Mouse (Mus musculus) midbrain, embryonic 15.5 days (tissue): Measurements from ENCODE around the gene Nae1. TPM values are rescaled to one million over a fixed set of nuclear protein-coding genes. Genes with fewer than 3 reads are reported as not detected.
"Not testable (repeated sequence)": the region's sequence is repeated elsewhere in the genome, so short reads cannot be mapped to it uniquely, and the experiment has no call there.

Experiments used
- ATAC-seq: fragments of 200-750 bp; cut with Nextera tagmentation; replicated peaks from 2 replicates; pipeline ENCODE4 v1.8.0; 2017; ENCODE audit warnings: moderate TSS enrichment
- H3K27ac ChIP-seq: fragments of 300-500 bp; sonication (generic); 2 replicates; pipeline ENCODE4 v1.5.1; 2015; ENCODE audit warnings: mild to moderate bottlenecking, inconsistent platforms
- H3K27me3 ChIP-seq: fragments of 300-500 bp; sonication (generic); replicated peaks from 2 replicates; pipeline ENCODE4 v1.6.1; 2015; ENCODE audit warnings: inconsistent platforms
- H3K36me3 ChIP-seq: fragments of 300-500 bp; sonication (generic); replicated peaks from 2 replicates; pipeline ENCODE4 v1.6.1; 2015; ENCODE audit warnings: inconsistent platforms
- H3K4me1 ChIP-seq: fragments of 300-500 bp; sonication (generic); 2 replicates; pipeline ENCODE4 v1.6.1; 2015; ENCODE audit warnings: inconsistent platforms
- H3K4me2 ChIP-seq: fragments of 300-500 bp; sonication (generic); 2 replicates; pipeline ENCODE4 v1.6.1; 2015; ENCODE audit warnings: inconsistent platforms, mild to moderate bottlenecking, moderate library complexity
- H3K4me3 ChIP-seq: fragments of 300-500 bp; sonication (generic); 2 replicates; pipeline ENCODE4 v1.5.1; 2015; ENCODE audit warnings: mild to moderate bottlenecking, inconsistent platforms
- H3K9ac ChIP-seq: fragments of 300-500 bp; sonication (generic); 2 replicates; pipeline ENCODE4 v1.6.1; 2015; ENCODE audit warnings: mild to moderate bottlenecking, inconsistent platforms
- H3K9me3 ChIP-seq: fragments of 300-500 bp; sonication (generic); 2 replicates; pipeline ENCODE4 v1.6.1; 2016; ENCODE audit warnings: inconsistent platforms
- WGBS: fragments of 180-500 bp; shearing (Covaris S2); methylation state at CpG from one replicate; pipeline ENCODE4 v1.1.7; 2015; ENCODE audit warnings: mixed read lengths; 5-methylcytosine and 5-hydroxymethylcytosine counted together
- polyA plus RNA-seq: library from polyadenylated mRNA; unstranded; fragments of >200 nt; fragmentation: Nextera tagmentation; extraction: Ambion mirVana; gene quantifications from 2 replicates; pipeline ENCODE4 v1.2.1, GENCODE M21; 2015

Gene Nae1
- polyA plus RNA-seq = 99.2 and 101 TPM in 2 replicates

DNA sequence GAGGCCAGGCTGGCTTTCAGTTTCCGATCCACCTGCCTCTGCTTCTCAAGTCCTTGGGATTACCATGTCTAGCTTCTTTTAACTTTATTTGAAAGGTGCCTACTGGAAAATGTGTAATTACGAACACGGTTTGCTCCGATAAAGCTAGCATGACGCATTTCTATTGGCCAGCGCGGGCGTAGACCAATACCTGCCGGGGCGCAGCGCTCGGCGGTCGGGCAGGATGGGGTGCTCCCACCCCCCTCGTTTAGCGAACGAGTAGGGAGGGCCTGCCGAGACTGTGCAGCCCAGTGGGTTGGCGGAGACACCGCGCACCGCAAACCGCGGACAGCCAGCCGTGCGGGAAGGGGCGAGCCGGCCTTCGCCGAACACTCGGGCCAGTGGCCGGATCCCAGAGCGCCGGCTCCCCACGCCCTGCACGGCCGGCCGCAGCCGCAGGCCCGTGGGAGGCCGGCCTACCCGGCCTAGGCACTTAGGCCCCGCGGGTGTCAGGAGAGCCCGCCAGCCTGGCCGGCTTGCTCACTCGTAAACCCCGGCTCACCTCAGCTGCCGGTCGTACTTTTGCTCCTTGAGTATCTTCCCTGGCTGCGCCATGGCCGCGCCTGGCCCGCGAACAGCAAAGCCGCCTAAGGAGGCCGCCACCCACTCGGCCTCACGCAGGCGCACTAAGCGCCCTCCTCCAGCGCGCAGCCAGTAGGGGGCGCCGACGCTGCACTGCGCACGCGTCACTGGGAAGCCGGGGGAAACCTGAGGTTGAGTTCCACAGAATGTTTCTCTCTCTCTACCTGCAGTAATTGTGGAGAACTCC, at the start of gene Nae1, which contains the start of gene Car7:
Gene Nae1, minus strand, starts transcription at position 667 of the 808 bp plus-strand sequence.
Gene Car7, plus strand, starts transcription at position 719 of the 808 bp plus-strand sequence.
- H3K4me3 ChIP-seq = peak within 1 kb of the TSS; percentile 66
- 0 out of 2 replicates have a peak, but pooled peaks cover 4% of the 10 kb centered on the region for H3K27me3 ChIP-seq
- H3K27ac ChIP-seq = peak within 1 kb of the TSS; percentile 87
- peak within 1 kb of the TSS; percentile 87 for H3K9ac ChIP-seq
- H3K4me2 ChIP-seq = peak within 1 kb of the TSS; percentile 60
- under 1% methylated on average over 67 of the region's 70 CpGs for WGBS
- peak; percentile 97 for ATAC-seq
- peaks cover 25% of the 10 kb centered on the region for H3K4me1 ChIP-seq
- H3K36me3 ChIP-seq = 0 out of 2 replicates have a peak, but pooled peaks cover 11% of the 10 kb centered on the region
- no peaks in the 10 kb centered on the region for H3K9me3 ChIP-seq

GRCm38 (mm10) chr8:104577606-104578005, 43.2 kb upstream of the Nae1 start:
- not testable (repeated sequence) for H3K9me3 ChIP-seq, ATAC-seq, H3K27ac ChIP-seq, H3K36me3 ChIP-seq, H3K4me3 ChIP-seq, H3K9ac ChIP-seq, H3K4me1 ChIP-seq, H3K27me3 ChIP-seq, H3K4me2 ChIP-seq
- WGBS = 79% methylated on average over 17 of the region's 17 CpGs

- Histone ChIP-seq H3K9ac (no peak overlapping the region), H3K27ac (no peak overlapping the region), H3K4me2 (no peak overlapping the region), H3K4me1 (no peaks in the 10 kb centered on the region), H3K4me3 (no peak overlapping the region), H3K9me3 (no peaks in the 10 kb centered on the region), H3K27me3 (no peaks in the 10 kb centered on the region), H3K36me3 (no peaks in the 10 kb centered on the region)
- no peak for ATAC-seq
- 89% methylated on average over 3 of the region's 3 CpGs for WGBS
Observed at GRCm38 (mm10) chr8:104576820-104577219, 42.4 kb upstream of the Nae1 start.

- Histone ChIP-seq H3K27me3 (no peaks in the 10 kb centered on the region), H3K9ac (0 out of 2 replicates have a peak overlapping the region, but pooled peaks have one; percentile 25), H3K9me3 (no peaks in the 10 kb centered on the region), H3K4me3 (peak overlapping the region; percentile 34), H3K4me2 (peak overlapping the region; percentile 63), H3K27ac (no peak overlapping the region), H3K36me3 (no peaks in the 10 kb centered on the region), H3K4me1 (peaks cover 5% of the 10 kb centered on the region; the same call in 1 of the 2 replicates)
- ATAC-seq = peak; percentile 76; the same call in 1 of the 2 replicates
- WGBS = 8% methylated on average over 26 of the region's 26 CpGs
Observed at GRCm38 (mm10) chr8:104570436-104571343, 36.3 kb upstream of the Nae1 start.

- Histone ChIP-seq H3K27me3 (no peaks in the 10 kb centered on the region), H3K9me3 (no peaks in the 10 kb centered on the region), H3K4me3 (no peak overlapping the region), H3K4me2 (no peak overlapping the region), H3K27ac (no peak overlapping the region), H3K36me3 (no peaks in the 10 kb centered on the region), H3K4me1 (peaks cover 5% of the 10 kb centered on the region; the same call in 1 of the 2 replicates), H3K9ac (no peak overlapping the region)
- 40% methylated on average over 1 of the region's 1 CpGs for WGBS
- ATAC-seq = no peak
Observed at GRCm38 (mm10) chr8:104569559-104569958, 35.1 kb upstream of the Nae1 start.

DNA sequence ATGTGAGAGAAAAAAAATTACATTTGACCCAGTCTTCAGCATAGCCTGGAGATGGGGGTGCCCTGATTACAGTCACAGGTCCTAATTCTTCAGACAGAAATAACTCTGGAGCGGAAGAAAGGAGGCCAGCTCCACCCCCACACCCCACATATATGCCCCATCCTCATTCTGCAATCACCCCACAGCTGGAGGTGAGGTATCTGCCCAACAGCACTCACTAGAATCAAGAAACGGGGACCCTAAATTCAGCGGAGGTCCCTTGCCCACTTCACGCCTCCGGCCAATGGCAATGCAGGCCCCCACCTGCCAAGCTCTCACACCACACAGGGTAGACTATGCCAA, 31.0 kb upstream of the Nae1 start:
- WGBS = 95% methylated on average over 5 of the region's 5 CpGs
- H3K4me2 ChIP-seq = no peak overlapping the region
- no peaks in the 10 kb centered on the region for H3K9me3 ChIP-seq
- ATAC-seq = peak; percentile 45
- H3K9ac ChIP-seq = no peak overlapping the region
- no peaks in the 10 kb centered on the region for H3K4me1 ChIP-seq
- no peaks in the 10 kb centered on the region for H3K36me3 ChIP-seq
- no peak overlapping the region for H3K4me3 ChIP-seq
- H3K27ac ChIP-seq = no peak overlapping the region
- no peaks in the 10 kb centered on the region for H3K27me3 ChIP-seq

- H3K4me2 ChIP-seq = no peak overlapping the region; the same call in 1 of the 2 replicates
Observed at GRCm38 (mm10) chr8:104564633-104565456, 30.4 kb upstream of the Nae1 start.

GRCm38 (mm10) chr8:104560731-104561130, 26.3 kb upstream of the Nae1 start:
- no peak overlapping the region for H3K4me2 ChIP-seq
- no peak for ATAC-seq

More at GRCm38 (mm10) chr8:104564633-104565456, 30.4 kb upstream of the Nae1 start:
- WGBS = 23% methylated on average over 22 of the region's 22 CpGs
- Histone ChIP-seq H3K27ac (no peak overlapping the region), H3K4me1 (no peaks in the 10 kb centered on the region), H3K4me3 (no peak overlapping the region), H3K27me3 (no peaks in the 10 kb centered on the region), H3K9me3 (no peaks in the 10 kb centered on the region), H3K36me3 (no peaks in the 10 kb centered on the region), H3K9ac (no peak overlapping the region)
- ATAC-seq = peak; percentile 85

DNA sequence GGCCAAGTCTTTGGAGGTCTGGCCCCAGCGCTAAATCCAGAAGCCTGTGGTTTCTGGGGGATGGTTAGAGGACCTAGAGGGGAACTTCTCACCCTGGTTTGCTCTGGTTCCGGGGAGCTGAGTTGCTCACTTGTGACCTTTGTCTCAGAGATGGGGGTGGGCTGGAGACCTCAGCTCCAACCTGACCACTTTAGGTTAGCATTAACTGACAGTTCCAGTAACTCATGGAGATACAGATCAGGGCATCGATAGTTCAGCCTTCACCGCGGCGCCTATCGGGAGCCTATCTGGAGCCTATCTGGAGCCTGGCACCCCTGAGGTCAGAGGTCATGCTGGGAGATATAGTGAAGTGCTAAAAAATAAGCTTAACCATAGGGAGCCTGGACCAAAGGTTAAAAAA, 22.8 kb upstream of the Nae1 start:
- Histone ChIP-seq H3K4me2 (no peak overlapping the region), H3K27me3 (no peaks in the 10 kb centered on the region)
- 84% methylated on average over 7 of the region's 7 CpGs for WGBS

More at GRCm38 (mm10) chr8:104560731-104561130, 26.3 kb upstream of the Nae1 start:
- Histone ChIP-seq H3K9ac (no peak overlapping the region), H3K36me3 (no peaks in the 10 kb centered on the region), H3K4me3 (no peak overlapping the region), H3K27ac (no peak overlapping the region), H3K27me3 (no peaks in the 10 kb centered on the region), H3K4me1 (no peaks in the 10 kb centered on the region), H3K9me3 (no peaks in the 10 kb centered on the region)

DNA sequence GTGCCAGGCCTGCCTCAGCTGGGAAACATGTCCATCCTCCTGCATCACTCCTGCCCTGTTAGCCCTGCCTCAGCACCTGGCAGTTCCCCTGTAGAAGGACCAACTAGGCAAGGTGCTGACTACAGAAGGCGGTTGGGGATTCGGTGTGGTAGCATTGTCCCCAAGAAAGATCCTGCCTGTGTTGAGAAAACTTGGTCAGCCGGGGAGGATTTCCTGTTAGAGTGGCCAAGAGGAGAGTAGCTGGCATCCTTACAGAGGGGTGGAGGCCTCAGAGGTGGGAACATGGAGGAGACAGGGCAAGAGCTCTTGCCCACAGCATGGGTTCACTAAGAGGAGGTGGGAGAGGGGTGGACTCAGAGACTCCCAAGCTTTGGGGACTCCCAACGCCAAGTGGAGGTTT, 20.8 kb upstream of the Nae1 start:
- no peaks in the 10 kb centered on the region for H3K4me1 ChIP-seq
- H3K27me3 ChIP-seq = no peaks in the 10 kb centered on the region
- no peak for ATAC-seq
- no peaks in the 10 kb centered on the region for H3K9me3 ChIP-seq
- H3K36me3 ChIP-seq = no peaks in the 10 kb centered on the region
- no peak overlapping the region for H3K4me2 ChIP-seq
- no peak overlapping the region for H3K9ac ChIP-seq
- H3K4me3 ChIP-seq = no peak overlapping the region
- 90% methylated on average over 4 of the region's 4 CpGs for WGBS
- no peak overlapping the region for H3K27ac ChIP-seq

More for the DNA sequence above, 22.8 kb upstream of the Nae1 start:
- H3K9me3 ChIP-seq = no peaks in the 10 kb centered on the region
- no peak overlapping the region for H3K9ac ChIP-seq
- H3K4me3 ChIP-seq = no peak overlapping the region
- no peaks in the 10 kb centered on the region for H3K36me3 ChIP-seq
- no peak for ATAC-seq
- no peaks in the 10 kb centered on the region for H3K4me1 ChIP-seq
- no peak overlapping the region for H3K27ac ChIP-seq

- Histone ChIP-seq H3K27ac (no peak overlapping the region), H3K4me2 (no peak overlapping the region), H3K4me3 (no peak overlapping the region), H3K27me3 (peaks cover 47% of the 10 kb centered on the region), H3K9me3 (no peaks in the 10 kb centered on the region), H3K4me1 (peaks cover 19% of the 10 kb centered on the region), H3K36me3 (no peaks in the 10 kb centered on the region), H3K9ac (no peak overlapping the region)
- 84% methylated on average over 8 of the region's 8 CpGs for WGBS
- ATAC-seq = no peak
Observed at GRCm38 (mm10) chr8:104543440-104544045, 9.1 kb upstream of the Nae1 start.
